Mouse (Mus musculus): ENCODE data around the gene Tmem164. TPM values are rescaled to one million over a fixed set of nuclear protein-coding genes. Genes with fewer than 3 reads are reported as not detected.

Tmem164 gene
- total and polyA plus RNA-seq, 2 experiments from 2014 or later = 15.8 to 38.2 TPM

DNA sequence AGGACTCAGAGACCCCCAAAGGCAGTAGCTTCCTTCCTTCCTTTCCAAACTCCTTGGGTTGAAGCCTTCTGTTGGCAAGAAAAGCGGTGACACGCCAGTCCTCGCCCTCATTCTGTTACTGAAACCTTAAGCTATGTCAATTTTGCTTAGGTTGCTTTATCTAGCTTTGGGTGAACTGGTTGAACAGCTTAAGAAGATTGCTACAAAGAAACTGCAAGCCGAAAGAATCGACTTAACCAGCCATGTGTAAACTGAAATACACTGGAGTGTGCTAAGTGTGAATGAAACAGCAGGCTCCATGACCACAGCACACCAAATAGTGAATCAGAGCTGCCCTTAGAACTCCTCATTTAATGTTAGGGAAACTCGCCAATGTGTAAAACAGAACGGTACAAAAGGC, 204.8 kb downstream of the Tmem164 start:
- no peak for ATAC-seq (ENCODE audit: low FRiP score)
- Histone ChIP-seq H3K4me3 (ENCODE audit: low read depth, low read length) (no peak overlapping the region), H3K4me1 (ENCODE audit: insufficient read depth, low read length) (no peaks in the 10 kb centered on the region), H3K27ac (ENCODE audit: low read depth, low read length) (no peak overlapping the region), H3K4me2 (ENCODE audit: low read depth, low read length, poor library complexity, severe bottlenecking) (no peak overlapping the region), H3K9me3 (ENCODE audit: low read length) (no peaks in the 10 kb centered on the region), H3K27me3 (ENCODE audit: insufficient read depth, low read length) (no peaks in the 10 kb centered on the region), H3K36me3 (ENCODE audit: insufficient read depth, low read length) (no peaks in the 10 kb centered on the region), H3K9ac (replicated peaks; ENCODE audit: low read length, poor library complexity, severe bottlenecking) (no peak overlapping the region)
- WGBS = 85% methylated on average over 7 of the region's 7 CpGs
- TF ChIP-seq CTCF (IDR thresholded peaks at IDR 0.05) = no peak
- no peak for DNase-seq (ENCODE audit: low spot score)

MicroRNAs within 50 kb of the gene (microRNA counts, 519-probe panel; counts per million panel counts)
- 3,244 counts per million, percentile 73 among the panel's probes with 10 or more counts for microRNA mmu-miR-652

Small RNAs within 50 kb of the gene (microRNA-seq; reads per million reads assigned to microRNA genes)
- 4,673 reads per million, percentile 88 among the genes with 10 or more reads in this experiment for gene Mir652 (ENCODE audit: borderline number of aligned reads)

Measured in midbrain, postnatal 0 days (tissue).